Mouse (Mus musculus) stomach, embryonic 14.5 days (tissue): Measurements from ENCODE around the gene Tor3a. TPM values are rescaled to one million over a fixed set of nuclear protein-coding genes. Genes with fewer than 3 reads are reported as not detected.

Experiments used
- polyA plus RNA-seq: library from polyadenylated mRNA; unstranded; fragments of >200 nt; fragmentation: Nextera tagmentation; extraction: Ambion mirVana; gene quantifications from 2 replicates; pipeline ENCODE4 v1.2.1, GENCODE M21; 2014

The Tor3a gene
- polyA plus RNA-seq, 1 experiment from 2014 or later: 13.3 TPM

Other genes starting within 250 kb of the Tor3a start
- 50.0 and 51.6 TPM in 2 replicates for gene Soat1, start 200.0 kb downstream of the Tor3a start, polyA plus RNA-seq
- 0.68 TPM in 1 of 2 replicates, not detected in the other for gene Gm10031, start 150.3 kb downstream of the Tor3a start, polyA plus RNA-seq
- 6.8 and 6.9 TPM in 2 replicates for gene Abl2, start 115.6 kb downstream of the Tor3a start, polyA plus RNA-seq
- gene Fam20b, start 44.7 kb upstream of the Tor3a start, polyA plus RNA-seq: 32.4 and 34.6 TPM in 2 replicates
- 23.0 and 24.7 TPM in 2 replicates for gene Angptl1, start 164.2 kb upstream of the Tor3a start, polyA plus RNA-seq